Mouse (Mus musculus): ENCODE data around the gene Oxgr1. TPM values are rescaled to one million over a fixed set of nuclear protein-coding genes. Genes with fewer than 3 reads are reported as not detected.
"Not testable (repeated sequence)": the region's sequence is repeated elsewhere in the genome, so short reads cannot be mapped to it uniquely, and the experiment has no call there.

The Oxgr1 gene
- total and polyA plus RNA-seq, 3 experiments: not detected

DNA sequence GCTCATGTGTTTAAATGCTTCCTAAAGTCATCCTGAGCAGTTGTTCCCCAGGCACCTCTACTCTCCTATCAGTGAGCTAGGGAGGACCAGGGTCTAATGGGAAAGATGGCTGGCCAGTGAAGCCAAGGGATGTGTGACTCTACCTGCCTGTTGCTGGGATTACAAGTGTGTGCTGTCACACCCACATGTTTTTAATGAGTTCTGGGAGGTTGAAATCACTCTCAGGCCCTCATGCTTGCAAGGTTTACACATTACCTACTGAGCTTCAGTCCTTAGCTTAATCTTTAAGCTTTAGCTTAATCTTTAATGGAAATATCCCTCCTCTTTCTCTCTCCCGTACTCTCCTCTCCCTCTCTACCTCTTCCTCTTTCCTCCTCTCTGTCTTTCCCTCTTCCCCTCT lies 55.0 kb downstream of the Oxgr1 start:
- 64% methylated on average over 1 of the region's 1 CpGs for WGBS
- Histone ChIP-seq H3K36me3 (ENCODE audit: control insufficient read depth, insufficient read depth, low read length) (no peaks in the 10 kb centered on the region), H3K27me3 (ENCODE audit: control insufficient read depth, insufficient read depth, low read length) (no peaks in the 10 kb centered on the region), H3K4me1 (ENCODE audit: control insufficient read depth, insufficient read depth, low read length) (no peaks in the 10 kb centered on the region), H3K9ac (ENCODE audit: low read depth, low read length) (no peak overlapping the region), H3K27ac (no peak overlapping the region), H3K79me2 (replicated peaks; ENCODE audit: control insufficient read depth, insufficient read depth, low read length) (no peaks in the 10 kb centered on the region), H3K4me3 (no peak overlapping the region)
- TF ChIP-seq EP300 (IDR thresholded peaks at IDR 0.05; ENCODE audit: insufficient read depth, low read depth, low read length) (no peak), POLR2A (IDR thresholded peaks at IDR 0.05; ENCODE audit: insufficient read depth, low read depth, low read length) (no peak), CTCF (IDR thresholded peaks at IDR 0.05) (no peak)
- intact Hi-C loops (cut with DNase I): no loop called here
- DNase-seq: no peak

DNA sequence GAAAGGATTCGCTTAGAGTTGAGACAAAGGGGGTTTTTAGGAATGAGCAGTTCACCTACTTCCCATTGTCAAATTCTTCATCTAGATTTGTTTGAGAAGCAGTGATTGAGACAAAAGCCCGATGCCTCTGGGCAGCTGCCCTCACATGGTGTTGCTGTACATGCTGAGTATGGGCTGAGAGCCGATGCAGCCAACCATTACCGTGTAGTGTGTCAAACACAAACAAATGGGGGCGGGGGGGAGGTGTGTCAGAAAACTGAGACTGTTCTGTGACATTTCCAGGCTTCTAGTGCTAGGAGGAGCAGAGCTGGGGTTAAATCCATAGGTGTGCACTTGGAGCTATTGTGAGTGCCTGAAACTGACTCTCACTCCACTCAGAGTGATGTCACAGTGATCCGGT lies 55.5 kb downstream of the Oxgr1 start:
- no peak for DNase-seq
- Histone ChIP-seq H3K79me2 (replicated peaks; ENCODE audit: control insufficient read depth, insufficient read depth, low read length) (no peaks in the 10 kb centered on the region), H3K27ac (no peak overlapping the region), H3K4me1 (ENCODE audit: control insufficient read depth, insufficient read depth, low read length) (no peaks in the 10 kb centered on the region), H3K9ac (ENCODE audit: low read depth, low read length) (no peak overlapping the region), H3K27me3 (ENCODE audit: control insufficient read depth, insufficient read depth, low read length) (no peaks in the 10 kb centered on the region), H3K36me3 (ENCODE audit: control insufficient read depth, insufficient read depth, low read length) (no peaks in the 10 kb centered on the region), H3K4me3 (no peak overlapping the region)
- intact Hi-C loops (cut with DNase I): no loop called here
- no peak for TF ChIP-seq EP300 (IDR thresholded peaks at IDR 0.05; ENCODE audit: insufficient read depth, low read depth, low read length)
- no peak for TF ChIP-seq CTCF (IDR thresholded peaks at IDR 0.05)
- TF ChIP-seq POLR2A (IDR thresholded peaks at IDR 0.05; ENCODE audit: insufficient read depth, low read depth, low read length): no peak
- WGBS: 83% methylated on average over 6 of the region's 6 CpGs

DNA sequence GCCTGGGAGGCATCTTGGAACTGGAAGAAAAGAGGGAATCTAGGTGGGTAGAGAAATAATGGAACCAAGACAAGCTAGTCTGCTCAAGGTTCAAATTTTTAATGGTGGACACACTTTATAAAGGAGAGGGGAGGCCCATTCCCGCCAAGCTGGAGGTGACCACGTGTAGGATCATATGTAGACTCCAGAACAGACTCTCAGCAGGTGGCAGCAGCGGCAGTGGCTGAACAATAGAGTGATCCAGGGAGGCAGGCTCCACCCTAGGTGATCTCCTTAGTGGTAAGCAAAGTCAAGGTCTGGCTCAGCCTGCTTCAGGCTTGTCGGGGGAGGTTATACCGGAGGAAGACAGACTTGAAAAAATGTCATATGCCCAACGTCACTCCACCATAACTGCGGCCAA lies 55.9 kb downstream of the Oxgr1 start:
- H3K4me3 ChIP-seq; H3K9ac ChIP-seq (ENCODE audit: low read depth, low read length); intact Hi-C loops (cut with DNase I); H3K4me1 ChIP-seq (ENCODE audit: control insufficient read depth, insufficient read depth, low read length); DNase-seq; H3K36me3 ChIP-seq (ENCODE audit: control insufficient read depth, insufficient read depth, low read length); H3K79me2 ChIP-seq (replicated peaks; ENCODE audit: control insufficient read depth, insufficient read depth, low read length); H3K27me3 ChIP-seq (ENCODE audit: control insufficient read depth, insufficient read depth, low read length); H3K27ac ChIP-seq: not testable (repeated sequence)
- 88% methylated on average over 7 of the region's 7 CpGs for WGBS

DNA sequence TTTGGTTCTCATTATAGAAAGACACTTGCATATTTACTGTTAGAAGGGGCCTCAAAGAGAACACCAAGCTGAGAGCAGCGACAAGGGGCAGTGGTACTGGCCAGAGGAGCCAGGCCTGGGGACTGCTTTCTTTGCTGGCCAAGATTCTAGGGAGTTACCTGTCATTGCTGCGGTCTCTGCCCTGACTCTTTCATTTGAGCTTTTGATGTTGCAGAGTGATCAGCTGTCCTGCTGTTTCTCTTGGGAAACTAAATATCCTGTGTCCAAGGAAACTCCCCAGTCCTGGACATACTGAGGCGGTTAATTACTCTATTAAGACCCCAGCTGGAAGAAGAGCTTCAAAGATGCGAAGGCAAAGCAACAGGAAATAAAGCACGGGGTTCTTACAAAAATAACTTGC lies 60.9 kb downstream of the Oxgr1 start:
- H3K27me3 ChIP-seq (ENCODE audit: control insufficient read depth, insufficient read depth, low read length): no peaks in the 10 kb centered on the region
- H3K4me3 ChIP-seq: no peak overlapping the region
- H3K79me2 ChIP-seq (replicated peaks; ENCODE audit: control insufficient read depth, insufficient read depth, low read length): no peaks in the 10 kb centered on the region
- H3K36me3 ChIP-seq (ENCODE audit: control insufficient read depth, insufficient read depth, low read length): no peaks in the 10 kb centered on the region
- no peak overlapping the region for H3K9ac ChIP-seq (ENCODE audit: low read depth, low read length)
- TF ChIP-seq CTCF (IDR thresholded peaks at IDR 0.05) (no peak), POLR2A (IDR thresholded peaks at IDR 0.05; ENCODE audit: insufficient read depth, low read depth, low read length) (no peak)
- WGBS: 53% methylated on average over 5 of the region's 5 CpGs
- intact Hi-C loops (cut with DNase I): no loop called here
- no peak overlapping the region for H3K27ac ChIP-seq
- DNase-seq: no peak
- no peaks in the 10 kb centered on the region for H3K4me1 ChIP-seq (ENCODE audit: control insufficient read depth, insufficient read depth, low read length)

DNA sequence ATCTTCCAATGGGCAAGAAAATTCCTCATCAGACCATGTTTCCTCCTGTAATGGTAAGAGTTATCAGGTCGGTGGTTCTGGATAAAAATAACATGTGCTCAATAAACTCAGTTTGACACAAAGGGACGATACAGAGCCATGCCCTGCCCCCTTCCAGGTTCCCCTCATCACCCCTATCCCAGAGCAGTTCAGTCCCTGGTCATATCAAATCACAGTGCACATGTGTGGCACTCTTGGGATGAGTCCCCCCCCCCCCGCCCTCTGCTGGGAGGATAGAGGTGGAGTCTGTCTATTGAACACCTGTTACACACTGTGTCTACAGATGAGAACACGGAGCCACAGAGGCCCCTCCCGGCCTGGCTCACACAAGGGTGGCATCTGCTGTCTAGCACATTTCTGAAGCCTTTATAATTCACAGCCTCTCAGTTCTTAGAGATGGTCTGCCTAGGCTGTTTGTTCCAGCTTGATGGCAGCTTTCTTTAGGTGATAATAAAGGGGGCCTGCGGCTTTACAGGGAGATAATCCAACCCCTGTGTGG lies 61.5 kb downstream of the Oxgr1 start:
- Histone ChIP-seq H3K79me2 (replicated peaks; ENCODE audit: control insufficient read depth, insufficient read depth, low read length) (no peaks in the 10 kb centered on the region), H3K36me3 (ENCODE audit: control insufficient read depth, insufficient read depth, low read length) (no peaks in the 10 kb centered on the region), H3K4me1 (ENCODE audit: control insufficient read depth, insufficient read depth, low read length) (no peaks in the 10 kb centered on the region), H3K27me3 (ENCODE audit: control insufficient read depth, insufficient read depth, low read length) (no peaks in the 10 kb centered on the region), H3K9ac (ENCODE audit: low read depth, low read length) (no peak overlapping the region), H3K27ac (no peak overlapping the region), H3K4me3 (no peak overlapping the region)
- TF ChIP-seq EP300 (IDR thresholded peaks at IDR 0.05; ENCODE audit: insufficient read depth, low read depth, low read length): no peak
- TF ChIP-seq POLR2A (IDR thresholded peaks at IDR 0.05; ENCODE audit: insufficient read depth, low read depth, low read length): no peak
- TF ChIP-seq CTCF (IDR thresholded peaks at IDR 0.05): no peak
- WGBS: 76% methylated on average over 6 of the region's 6 CpGs
- DNase-seq: no peak
- intact Hi-C loops (cut with DNase I): no loop called here

Other genes with a start within 250 kb of the Oxgr1 start
- 100 to 1,000 TPM; 221 to 258 TPM for gene Mbnl2, start 233.2 kb upstream of the Oxgr1 start, total RNA-seq (2021)
- gene Mbnl2, start 233.2 kb upstream of the Oxgr1 start, polyA plus RNA-seq (2012; rRNA removed): 91.1 and 133 TPM in 2 replicates